Mouse (Mus musculus) erythroblast, adult 5-6 weeks (primary cell): Measurements from ENCODE around the gene Rpl38. TPM values are rescaled to one million over a fixed set of nuclear protein-coding genes. Genes with fewer than 3 reads are reported as not detected.

ENCODE experiments used
- ATAC-seq: replicated peaks from 2 replicates; pipeline ENCODE4 v1.8.0; 2016; ENCODE audit warnings: moderate number of reproducible peaks, mild to moderate bottlenecking, moderate TSS enrichment, inconsistent platforms; ENCODE audit not compliant: poor library complexity, low FRiP score, severe bottlenecking
- total RNA-seq, 2 experiments: library from RNA; stranded (forward) in 1 of 2; stranded (reverse) in 1 of 2; fragments of 150-400 nt in 1 of 2; fragments of 200-764, 138-1000 nt in 1 of 2; gene quantifications; 2 replicates each; pipeline versions ENCODE4 v1.2.3 to v1.2.4; 2015 to 2017; ENCODE audit warnings: low replicate concordance in 2 of 2

Gene Rpl38
- total RNA-seq, 2 experiments from 2014 or later: 282 to 369 TPM

DNA sequence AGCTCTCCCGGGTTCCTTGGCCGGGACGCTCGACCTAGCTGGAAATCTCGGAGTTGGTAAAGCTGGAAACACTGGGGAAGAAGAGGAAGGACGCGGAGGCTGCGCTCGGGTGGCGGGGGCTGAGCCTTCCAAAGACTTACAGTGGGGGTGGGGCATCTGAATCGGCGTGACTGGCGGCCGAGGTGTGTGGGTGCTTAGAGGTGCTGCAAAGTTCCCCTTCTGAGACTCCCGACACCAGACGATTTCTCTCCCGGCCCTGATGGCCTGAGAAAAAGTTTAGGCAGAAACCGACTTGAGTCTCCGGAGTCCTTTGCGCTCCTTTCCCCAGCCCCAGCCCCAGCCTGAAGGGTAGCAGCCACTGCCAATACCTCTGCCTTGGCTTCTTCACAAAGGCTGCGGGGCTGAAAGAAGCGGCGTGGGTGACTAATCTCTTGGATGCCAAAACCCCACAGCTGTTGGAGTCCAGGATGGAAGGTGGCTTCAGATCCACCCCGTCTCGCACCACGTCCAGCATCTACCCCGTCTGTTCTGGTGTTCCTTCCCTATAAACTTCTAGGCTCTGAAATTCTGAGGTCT, 7.6 kb downstream of the Rpl38 start:
- ATAC-seq: no peak

DNA sequence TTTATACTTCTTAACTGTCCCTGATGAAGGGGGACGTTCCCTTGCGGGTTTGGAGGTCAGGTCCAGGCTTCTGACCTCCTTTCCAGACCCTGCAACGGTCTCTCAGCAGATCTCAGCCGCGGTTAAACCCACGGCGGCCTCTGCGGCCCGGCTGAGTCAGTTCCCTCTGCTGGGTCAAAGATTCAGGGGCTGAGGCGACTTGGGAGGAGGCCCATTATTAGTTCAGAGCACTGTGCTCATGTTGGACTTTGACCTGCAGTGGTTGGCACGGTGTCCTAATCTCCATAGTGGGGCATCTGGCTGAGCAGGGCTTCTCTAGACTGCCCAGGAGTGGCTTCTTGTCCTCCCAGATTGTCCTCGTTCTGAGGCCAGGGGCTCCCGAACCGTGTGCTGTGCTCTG, 8.1 kb downstream of the Rpl38 start:
- no peak for ATAC-seq

DNA sequence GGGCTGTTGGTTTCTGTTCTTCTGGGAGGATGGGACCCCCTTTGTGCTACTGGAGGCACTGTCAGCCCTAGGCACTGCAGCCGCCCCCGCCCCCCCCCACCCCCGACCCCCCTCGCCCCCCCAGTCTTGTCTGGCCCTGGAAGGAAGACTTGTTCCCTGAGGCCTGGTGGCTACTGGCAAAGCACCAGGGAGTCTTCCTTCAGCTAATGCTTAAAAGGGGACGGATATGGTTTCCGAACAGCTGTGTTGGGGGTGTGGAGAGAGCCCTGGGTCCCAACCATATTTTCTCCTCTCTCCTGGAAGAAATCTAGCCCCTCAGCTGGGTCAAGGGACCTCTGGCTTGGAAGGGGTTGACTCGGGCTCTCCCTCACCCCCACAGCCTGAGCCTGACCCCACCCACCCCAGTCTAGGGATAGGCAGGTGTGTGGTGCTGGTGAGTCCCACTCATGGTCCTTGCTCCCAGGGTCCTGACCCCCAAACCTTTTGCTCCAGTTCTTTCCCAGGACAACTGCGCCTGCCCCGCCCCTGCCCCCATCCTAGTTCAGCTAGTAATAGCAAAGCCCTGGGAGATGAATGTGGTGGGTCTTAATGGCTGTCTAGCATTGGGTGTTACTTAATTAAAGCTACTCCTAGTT, 8.7 kb downstream of the Rpl38 start:
- ATAC-seq: no peak

DNA sequence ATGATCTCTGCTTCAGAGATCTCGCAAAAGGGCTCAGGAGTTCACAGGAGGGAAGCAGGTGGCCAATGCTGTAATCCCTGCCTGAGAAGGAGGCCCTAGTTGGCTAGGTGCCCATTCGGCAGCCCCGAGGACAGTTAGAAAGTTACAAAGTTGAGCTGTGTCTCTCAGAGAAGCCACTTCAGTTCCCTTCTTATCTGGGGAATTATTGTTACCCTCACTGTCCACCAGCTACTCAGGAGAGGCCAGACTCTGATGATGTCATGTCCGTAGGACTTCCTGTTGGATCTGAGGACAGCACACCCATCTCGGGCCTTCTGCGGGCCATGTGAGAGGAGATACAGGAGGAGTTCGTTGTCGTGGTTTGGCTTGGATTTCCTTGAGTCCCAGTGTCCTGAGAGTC, 11.3 kb downstream of the Rpl38 start:
- ATAC-seq: no peak

DNA sequence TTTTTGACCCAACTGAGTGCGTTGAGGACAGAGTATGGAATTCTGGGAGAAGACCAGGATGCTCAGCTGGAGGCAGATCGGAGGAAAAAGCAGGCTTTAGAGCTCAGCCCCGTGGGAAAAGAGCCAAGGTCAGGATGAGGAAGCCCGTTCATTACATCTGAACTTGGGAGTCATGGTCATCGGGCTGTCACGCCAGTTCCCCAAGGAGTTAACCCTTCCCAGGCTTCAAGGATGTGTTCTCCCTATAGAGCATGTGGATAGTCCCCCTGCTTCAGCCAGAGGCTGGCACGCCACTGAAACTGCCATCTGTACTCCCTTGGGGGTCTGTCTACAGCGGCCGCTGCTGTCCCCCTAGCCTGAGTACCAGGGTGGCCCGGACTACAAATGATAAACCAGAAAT, 12.0 kb downstream of the Rpl38 start:
- no peak for ATAC-seq

DNA sequence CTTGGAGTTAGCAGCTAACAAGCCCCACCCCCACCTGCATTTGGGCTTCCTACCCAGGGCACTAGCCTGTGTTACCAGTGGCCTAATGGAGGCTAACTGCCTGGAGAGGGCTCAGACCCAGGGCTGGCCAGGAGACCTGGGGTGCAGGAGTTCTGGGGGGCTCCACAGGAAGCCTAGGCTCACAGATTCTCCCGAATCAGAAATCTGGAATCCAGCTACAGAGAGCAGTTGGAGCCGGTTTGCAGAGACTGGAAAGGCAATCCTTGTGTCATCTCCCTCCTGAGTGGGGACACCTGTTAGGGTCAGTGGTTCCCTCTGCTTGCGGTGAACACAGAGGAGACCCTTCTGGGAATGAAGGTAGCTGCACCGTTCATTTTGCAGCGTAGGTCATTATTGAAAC, 12.7 kb downstream of the Rpl38 start:
- ATAC-seq: no peak

DNA sequence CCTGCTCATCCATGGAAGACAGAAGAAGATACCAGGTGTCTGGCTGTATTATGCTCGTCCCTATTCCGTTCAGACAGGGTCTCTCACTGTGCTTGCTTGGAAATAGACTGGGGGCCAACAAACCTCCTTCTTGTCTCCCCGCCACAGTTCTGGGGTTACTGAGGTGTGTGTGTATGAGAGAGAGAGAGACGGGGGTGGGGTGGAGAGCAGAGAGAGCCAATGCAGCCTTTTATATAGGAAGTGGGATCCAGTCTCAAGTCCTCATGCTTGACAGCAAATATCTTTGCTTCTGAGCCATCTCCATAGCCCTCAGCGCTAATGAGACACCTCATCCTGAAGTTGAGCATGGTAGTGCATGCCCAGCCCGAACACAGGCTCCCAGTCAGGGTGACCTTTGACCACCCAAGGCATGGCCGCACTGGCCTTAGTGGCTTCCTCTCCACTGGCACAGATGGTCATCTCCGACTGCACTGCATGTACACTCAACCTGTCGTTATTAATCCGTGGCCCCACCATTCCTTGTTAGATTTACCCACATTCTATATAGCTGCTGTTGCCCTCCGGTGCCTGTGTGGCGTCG, 14.1 kb downstream of the Rpl38 start:
- ATAC-seq: no peak

DNA sequence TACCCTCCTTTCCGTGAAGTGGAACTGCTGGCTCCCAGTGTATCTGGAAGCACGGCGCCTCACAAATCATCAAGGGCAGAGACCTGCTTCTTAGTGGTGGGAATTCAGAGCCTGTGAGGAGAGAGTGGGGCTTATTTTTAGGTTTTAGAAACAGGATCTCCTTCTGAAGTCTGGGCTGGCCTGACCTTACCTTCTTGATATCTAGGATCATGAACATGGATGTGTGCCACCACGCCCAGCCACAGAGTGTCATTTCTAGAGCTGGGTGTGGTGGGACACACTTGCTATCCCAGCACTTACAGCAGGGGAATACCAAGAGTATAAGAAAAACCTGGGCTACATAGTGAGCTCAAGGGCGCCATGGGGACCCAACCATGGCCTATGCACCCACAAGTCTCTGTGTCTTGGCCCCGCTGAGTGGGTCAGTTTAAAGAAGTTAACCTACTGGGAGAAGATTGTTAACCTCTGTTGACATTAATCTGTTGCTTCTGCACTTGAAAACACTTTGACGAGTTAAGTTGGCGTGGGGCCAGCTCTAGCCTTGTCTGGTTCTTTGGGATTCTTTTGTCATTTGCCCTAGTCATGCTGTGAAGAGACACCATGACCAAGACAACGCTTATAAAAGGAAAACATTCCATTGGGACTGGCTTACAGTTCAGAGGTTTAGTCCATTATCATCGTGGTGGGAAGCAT, 14.9 kb downstream of the Rpl38 start:
- no peak for ATAC-seq

DNA sequence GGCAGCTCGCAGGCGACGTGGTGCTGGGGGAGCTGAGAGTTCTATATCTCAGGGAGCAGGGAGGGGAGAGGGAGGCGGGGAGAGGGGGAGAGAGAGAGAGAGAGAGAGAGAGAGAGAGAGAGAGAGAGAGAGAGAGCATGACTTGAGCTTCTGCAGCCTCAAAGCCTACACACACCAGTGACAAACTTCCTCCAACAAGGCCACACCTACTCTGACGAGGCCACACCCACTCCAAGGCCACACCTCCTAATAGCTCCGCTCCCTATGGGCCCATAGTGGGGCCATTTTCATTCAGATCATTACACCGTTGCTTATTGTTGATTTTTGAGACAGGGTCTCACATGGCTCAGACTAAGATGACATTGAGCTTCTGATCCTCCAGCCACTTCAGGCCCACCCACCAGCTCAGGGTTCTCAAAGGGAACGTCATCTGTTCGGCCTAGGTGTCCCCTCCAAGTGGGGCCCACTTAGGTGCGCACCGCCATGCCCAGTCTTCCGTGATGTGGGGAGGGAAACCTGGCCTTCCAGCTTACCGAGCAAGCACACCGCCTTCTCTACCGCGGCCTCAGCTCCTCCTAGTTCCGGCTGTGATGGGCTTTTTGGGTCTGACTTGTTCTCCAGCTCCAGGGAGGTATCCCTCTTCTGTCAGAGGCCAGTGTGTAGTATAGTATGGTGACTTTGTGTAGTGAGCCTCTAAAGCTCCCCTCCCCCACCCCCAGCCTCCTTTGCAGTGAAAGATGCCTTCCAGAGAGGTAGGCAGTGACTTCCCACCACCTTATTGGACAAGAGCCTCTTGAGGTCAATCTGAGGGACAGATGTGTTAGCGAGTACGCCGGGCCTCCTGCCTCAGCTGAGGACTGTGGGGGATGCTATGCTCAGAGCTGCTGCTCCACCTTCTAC, 15.6 kb downstream of the Rpl38 start:
- no peak for ATAC-seq

DNA sequence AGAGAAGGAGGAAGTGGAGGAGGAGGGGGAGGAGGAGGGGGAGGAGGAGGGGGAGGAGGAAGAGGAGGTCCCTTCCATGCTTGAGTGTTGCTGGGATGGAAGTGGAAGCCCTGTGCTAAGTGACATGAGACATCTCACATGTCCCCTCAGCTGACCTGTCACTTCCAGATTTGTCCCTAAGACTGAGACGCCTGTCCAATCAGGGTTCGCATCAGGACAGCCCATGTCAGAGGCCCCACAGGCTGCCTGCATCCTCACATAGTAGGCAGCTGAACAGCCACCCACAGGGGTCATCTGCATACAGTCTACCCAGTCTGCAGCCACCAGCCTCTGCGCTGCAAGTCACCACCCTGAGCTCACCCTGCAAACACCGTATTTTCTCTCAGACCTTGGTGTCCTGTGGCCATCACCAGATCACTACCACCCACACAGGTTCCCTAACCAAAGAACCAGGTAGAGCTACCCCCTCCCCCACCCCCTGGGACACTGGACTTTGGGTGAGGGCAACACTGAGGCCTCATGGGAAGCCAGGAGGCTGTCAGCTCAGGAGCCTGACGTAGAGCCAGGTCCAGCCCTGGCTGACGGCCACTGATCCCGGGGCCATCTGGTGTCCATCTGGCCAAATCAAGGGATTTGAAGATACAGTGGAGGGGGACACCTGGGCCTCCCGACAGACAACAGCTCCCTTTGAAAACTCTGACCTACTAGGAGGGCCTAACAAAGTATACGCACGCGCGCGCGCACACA, 16.5 kb downstream of the Rpl38 start:
- no peak for ATAC-seq

DNA sequence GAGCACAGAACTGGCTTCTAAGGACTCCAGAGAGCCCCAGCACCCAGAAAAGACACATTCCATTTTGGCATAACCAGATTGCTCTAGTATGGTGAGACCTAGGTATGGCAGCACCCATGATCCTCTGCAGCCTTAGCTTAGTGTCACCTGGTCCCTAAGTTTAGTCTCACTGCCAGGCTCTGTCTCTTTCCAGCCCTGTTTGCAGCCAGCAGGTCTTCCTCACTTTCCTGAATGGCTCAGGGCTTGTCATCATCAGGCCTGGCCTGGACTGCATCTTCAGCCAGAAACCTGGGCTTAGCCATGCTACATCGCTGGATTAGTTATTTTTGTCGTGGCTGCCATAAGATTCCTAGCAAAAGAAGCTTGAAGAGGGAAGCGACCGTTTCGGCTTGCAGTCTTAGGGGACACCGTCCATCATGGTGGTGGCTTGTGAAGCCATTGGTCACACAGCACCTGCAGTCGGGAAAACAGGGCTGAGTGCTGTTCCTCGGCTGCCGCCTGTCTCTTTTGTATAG, 17.3 kb downstream of the Rpl38 start:
- no peak for ATAC-seq

DNA sequence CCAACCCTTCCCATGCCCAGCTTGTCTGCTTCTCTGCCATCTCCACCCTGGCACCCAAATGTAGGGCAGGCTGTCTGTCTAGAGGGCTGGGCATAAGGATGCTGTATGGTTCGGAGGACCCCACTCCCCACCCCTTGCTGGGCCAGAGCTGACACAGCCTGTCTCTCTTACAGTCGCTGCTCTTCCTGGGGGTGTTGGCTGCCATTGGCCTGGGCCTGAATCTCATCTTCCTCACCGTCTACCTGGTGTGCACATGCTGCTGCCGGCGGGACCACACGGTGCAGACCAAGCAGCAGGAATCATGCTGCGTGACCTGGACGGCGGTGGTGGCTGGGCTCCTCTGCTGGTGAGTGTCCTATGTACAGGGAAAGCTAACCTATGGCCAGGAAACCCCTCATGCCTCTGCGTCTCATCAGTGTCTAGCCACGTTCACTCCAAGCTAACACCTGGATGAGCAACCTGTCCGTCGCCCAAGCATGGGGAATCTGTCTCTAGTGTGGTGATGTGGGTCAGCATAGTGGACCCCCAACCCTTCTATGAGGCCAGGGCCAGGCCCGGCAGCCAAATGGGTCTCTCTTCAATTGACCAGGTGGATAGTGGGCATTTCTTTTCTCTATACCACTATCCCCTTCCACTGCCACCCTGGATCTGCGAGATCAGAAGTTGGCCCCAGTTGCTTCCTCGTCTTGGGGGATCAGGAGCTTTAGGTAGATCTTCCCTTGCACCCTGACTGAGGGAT, 18.1 kb downstream of the Rpl38 start:
- no peak for ATAC-seq

DNA sequence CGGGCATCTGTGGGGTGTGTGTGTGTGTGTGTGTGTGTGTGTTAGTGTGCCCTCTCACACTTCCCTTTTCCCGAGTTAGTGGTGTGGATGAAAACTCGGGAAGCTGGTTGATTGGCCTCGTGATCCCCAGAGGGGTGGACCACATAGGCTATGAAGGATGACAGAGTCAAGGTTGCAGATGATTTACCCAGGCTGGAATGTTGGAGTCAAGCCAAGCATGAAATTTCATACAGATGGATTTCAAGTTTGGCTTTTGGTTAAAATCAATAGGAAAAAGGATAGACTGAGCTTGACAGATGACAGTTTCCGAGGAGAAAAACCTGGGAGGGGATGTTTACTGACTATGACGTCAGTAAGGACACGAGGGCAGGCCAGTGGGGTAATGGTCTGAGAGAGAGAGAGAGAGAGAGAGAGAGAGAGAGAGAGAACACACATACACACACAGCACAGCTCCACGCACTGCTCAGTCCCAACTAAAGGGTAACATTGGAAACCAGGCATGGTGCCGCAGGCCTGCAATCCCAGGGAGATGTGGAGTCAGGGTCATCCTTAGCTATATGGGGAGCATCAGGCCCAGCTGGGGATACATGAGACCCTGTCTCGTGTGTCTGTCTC, 19.4 kb downstream of the Rpl38 start:
- no peak for ATAC-seq

DNA sequence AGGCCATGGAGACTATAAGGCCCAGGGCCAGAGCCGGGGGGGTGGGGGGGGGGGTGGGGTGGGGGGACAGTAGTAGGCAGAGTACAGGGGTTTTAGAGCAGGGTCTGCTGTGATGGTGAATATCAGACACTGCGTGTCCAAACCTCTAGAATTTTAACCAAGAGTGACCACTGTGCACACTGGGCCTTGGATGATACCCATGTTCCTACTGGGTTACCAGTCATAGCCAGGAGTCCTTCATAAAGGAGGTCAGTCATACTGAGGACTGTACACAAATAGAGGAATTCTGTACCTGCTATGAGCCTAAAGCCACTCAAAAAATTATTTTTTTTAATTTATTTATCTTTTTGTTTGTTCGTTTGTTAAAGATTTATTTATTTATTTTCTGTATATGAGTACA, 20.4 kb downstream of the Rpl38 start:
- no peak for ATAC-seq

DNA sequence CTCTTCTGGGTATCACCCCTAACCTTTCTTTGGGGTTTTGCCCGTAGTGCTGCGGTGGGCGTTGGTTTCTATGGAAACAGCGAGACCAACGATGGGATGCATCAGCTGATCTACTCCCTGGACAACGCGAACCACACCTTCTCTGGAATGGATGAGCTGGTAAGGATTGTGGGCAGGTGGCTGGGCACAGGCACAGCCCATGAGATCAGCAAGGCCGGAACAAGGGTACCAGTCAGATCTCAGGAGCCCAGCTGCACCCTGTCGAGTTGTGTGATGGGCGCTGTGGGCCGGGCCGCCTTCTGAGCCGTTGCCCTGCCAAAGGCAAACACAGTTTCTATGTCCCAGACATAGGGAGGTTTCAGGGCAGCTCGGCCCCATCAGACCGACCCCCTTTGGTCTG, 21.9 kb downstream of the Rpl38 start:
- no peak for ATAC-seq

DNA sequence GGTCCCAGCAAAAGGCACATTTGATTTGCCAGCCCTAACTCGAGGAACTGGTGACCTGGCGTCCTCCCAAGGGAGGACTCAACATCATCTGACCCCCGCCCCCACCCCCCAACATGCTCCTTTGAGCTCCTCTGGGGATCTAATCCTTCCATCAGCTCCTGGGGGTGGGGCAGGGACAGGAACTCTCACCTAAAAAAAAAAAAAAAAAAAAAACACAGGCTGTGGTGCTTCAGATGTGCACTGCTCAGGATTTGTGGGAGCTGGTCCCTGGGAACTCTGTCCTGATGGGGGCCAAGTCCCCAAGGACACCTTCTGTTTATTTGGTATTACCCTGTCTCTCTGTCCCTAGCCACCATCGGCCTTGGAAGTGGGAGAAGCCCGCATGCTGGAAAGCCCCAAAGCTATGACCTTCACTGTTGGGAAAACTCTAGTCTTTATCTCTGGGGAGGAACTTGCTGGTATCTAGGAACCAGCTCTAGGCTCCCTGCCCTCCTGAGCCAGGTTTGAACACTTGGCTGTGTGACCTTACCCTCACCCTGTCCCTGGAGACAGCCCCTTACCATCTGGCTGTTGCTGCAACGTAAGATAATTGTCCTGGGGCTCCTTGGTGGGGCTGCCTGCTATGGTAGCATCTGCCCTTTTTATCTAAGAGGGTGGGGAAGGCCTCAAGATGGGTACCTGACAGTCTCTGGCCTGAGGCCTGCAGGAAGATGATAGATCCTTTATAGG, 23.3 kb downstream of the Rpl38 start:
- no peak for ATAC-seq

DNA sequence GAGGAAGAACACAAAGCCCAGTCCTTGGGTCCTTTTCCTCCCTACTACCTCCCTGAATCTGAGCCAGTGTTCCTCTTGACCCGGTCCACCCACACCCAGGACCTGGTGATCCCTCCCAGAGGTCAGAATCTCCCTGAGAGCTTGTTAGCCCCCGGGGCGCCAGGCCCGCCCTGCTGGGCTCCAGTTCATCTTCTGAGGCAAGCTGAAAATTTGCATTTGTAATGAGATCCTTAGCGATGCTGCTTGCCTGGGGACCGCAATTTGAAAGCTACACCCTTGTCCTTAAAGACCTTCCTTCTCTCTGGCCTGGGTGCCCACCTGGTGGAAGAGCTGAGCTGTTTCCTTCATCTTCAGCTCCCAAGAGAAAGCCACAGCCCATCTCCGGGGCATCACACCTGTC, 24.3 kb downstream of the Rpl38 start:
- no peak for ATAC-seq

DNA sequence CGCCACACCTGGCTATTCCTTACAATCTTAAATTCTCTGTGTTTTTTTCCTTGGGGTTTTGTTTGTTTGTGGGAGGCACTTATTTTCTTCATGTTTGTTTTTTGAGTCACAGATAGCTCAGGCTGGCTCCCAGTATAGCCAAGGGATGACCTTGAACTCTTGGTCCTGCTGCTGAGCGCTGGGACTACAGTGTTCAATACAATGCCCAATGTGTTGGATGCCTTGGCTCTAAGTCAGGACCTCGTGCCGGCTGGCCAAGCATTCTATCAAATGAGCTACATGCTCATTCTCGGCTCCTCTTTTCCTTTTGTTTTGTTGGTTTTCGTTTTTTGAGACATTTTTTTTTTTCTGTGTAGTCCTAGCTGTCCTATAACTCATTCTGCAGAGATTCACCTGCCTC, 25.1 kb downstream of the Rpl38 start:
- no peak for ATAC-seq
